Mouse (Mus musculus): ENCODE measurements around the gene Mpst.

Gene Mpst

DNA sequence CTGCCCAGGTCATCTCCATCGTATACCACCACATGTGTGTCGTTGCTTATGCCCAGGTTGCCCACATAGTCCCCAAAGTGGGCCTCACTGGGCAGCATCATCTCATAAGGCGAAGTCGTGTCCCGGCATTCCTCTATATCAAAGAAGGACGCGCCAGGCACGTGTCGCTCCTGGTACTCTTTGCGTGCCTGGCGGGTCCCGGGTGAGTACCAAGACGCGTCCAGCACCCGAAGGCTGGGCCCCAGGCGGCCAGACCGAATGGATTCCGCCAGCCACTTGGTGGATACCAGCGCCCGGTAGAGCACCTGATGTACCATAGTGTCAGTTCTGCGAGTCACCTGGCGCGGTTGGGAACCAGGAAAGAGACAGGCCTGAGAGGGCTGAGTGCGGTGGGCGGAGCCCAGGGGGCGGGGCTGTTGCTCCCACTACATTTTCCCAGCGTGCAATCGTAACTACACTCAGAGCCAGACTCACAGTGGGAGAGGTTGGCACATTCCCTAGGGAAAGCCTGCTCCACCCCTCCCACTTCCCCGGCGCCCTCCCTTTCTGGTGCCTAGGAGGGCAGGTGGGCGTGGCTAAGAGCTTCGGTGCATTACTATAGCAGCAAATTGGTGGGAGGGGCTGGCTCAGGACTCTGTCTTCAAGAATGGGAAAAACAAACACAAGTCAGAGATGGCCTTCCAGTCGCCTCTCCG is 552 bp upstream of the Mpst start, which contains the start of gene Tst:
Gene Tst (minus strand): TSS at position 391 of the 695 bp plus-strand sequence.
- peak; percentile 73 for DNase-seq

DNA sequence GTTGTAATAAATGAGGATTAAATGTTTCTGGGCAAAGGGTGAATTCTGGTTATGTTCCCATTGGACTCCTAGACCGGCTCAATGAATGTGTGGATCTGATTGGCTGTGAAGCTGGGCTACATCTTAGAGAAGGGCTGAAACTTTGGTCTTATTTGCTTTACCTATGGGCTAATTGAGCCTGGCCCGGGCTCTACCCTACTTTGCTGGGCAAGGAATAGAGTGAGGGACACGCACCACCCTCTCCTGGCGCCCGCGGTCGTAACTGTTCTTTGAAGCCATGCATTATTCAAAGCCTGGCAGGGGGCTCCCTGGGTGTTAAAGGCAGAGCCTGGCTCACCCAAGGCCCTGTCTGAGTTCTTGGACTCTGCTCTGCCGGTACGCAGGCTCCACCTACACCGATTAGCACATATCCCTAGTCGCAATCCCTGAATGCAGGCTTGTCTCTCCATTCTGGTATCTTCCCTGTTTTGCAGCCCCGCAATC is 3.4 kb downstream of the Mpst start:
- DNase-seq, result no peak

DNA sequence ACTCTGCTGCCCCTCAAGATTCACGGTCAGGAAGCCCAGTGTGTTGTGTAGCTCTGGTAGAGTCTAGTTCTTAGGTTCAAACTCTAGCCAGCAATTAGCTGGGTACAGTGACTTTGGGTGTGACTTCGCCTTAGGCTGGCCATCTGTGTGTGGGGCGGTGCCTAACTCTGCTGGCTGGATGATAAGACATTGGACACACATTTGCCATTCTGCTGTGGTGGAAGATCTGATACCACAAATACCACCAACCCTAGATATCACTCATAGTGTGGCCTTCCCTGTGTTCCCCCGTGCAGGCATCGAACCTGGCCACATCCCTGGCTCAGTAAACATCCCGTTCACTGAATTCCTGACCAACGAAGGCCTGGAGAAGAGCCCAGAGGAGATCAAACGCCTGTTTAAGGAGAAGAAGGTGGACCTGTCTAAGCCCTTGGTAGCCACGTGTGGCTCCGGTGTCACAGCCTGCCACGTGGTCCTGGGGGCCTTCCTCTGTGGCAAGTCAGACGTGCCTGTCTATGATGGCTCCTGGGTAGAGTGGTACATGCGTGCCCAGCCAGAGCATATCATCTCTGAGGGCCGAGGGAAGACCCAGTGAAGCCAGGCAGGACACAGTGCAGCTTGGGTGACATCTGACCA is 7.0 kb downstream of the Mpst start:
- no peak for DNase-seq

DNA sequence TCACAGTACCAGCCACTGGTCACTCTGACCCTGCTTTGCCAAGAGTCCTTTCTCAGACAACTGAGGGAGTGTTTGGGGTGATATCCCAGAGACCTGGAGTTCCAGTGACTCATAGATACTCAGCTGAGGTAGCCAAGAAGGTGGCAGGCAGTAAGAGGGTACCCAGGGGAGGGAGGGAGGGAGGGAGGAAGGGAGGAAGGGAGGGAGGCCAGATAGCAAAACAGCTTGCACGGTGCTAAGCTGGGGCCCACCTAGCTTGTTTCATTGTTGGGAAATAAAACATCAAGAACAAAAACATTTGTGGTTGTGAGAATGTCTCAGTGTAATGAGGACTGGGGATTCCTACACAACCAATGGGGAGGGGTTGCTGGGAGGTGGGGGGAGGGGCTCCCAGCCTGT is 7.5 kb downstream of the Mpst start:
- no peak for DNase-seq

DNA sequence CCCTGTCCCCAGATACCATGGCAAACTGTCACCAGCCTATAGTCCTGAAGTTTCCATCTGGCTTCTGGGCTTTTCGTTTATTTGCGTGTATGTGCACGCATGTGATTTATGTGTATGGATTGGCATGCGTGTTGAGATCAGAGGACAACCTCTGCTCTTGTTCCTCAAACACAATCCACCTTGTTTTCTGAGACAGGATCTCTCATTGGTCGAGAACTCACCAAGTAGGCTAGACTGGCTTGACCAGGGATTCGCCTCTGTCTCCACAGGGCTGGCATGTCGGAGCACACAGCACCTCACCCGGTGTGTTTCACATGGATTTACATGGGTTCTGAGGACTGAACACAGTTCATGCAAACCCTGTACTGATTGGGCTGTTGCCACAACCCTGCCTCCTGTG is 7.9 kb downstream of the Mpst start:
- DNase-seq, result no peak

DNA sequence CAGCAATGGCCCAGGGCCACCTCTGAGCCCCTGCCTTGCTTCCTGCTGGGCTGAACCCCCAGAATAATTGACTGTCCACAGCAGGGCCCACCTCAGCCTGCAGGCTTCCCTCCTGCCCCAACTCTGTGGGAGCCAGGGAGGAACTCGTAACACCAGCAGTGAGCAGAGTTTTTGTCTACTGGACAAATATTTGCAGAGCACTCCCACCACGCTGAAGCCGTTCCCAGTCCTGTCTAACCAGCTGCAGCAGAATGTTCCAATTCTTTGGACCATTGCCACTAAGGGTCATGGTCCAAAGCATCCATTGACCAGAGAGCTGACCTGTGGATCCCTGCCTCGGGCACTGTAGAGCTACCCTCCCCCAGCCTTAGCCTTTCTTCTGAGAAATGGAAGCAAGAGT is 10.7 kb downstream of the Mpst start:
- DNase-seq, result no peak

DNA sequence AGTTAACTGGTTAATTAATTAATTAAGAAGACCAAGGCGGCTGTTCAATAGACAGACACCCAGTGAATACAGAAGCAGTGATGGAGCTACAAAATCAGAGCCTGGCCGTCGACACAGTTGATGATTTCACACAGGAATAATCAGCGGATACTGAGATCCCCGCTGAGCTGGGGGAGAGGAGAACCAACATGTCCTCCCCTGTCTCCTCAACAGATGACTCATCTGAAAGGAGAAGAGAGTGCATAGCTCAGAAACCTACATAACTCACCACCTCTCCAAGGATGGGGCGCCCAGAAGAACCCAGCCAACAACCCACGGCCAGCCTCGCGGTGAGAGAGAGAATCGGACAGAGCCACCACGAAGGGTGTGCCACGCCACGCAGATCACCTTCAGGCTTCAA is 14.2 kb downstream of the Mpst start:
- no peak for DNase-seq

DNA sequence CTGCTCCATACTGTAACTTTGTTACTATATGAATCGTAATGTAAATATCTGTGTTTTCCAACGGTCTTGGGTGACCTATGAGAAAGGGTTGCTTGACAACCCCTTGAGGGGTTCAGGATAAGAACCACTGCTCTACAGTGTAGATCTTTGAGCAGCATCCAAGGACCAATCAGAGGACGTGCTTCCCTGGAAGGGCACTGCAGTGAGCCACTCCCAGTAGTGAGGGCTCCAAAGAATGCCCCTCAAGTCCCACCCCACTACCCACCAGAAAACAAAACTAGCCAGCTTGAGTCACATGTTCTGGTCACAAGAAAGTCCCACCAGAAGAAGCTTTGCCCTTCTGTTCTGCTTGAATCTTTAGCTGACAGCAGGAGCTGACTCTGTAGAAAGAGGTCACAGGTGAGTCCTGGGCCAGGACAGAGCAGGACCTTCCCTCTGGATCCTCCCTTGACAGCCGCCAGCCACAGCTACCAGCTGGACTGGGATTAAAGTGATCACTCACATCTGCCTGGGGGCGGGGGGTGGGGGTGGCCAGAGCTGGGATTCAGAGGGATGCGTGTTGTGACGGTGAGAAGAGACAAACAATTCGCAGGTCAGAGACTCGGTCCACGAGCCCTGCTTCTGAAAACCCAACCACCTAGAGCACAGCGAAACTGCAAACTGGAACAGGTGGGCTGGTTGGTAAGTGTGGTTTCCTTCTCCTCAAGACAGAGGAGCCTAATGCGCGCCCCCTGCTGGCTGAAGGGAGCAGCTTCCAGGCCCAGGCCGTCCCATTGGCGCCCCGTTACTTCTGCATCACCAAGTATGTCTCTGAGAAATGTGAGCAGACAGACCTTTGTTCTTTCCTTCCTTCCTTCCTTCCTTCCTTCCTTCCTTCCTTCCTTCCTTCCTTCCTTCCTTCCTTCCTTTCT is 16.1 kb downstream of the Mpst start:
- peak; percentile 90 for DNase-seq

DNA sequence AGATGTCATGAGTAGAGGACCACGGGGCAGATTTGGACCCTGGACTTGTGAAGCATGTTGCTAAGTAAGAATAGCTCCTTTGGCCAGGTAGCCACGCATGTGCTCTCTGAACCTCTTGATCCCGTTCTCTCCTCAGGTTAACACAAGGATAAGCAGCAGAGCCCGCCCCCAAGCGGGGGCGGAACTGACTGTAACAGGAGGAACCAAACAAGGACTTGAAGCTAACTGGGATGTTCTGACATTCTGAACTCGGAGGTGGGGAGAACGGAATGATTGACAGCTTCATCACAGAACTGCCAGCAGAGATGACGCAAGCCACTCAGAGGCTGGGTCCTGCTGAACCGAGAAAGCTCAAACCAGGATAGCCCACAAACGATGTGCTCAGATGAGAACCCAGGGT is 18.3 kb downstream of the Mpst start:
- no peak for DNase-seq

DNA sequence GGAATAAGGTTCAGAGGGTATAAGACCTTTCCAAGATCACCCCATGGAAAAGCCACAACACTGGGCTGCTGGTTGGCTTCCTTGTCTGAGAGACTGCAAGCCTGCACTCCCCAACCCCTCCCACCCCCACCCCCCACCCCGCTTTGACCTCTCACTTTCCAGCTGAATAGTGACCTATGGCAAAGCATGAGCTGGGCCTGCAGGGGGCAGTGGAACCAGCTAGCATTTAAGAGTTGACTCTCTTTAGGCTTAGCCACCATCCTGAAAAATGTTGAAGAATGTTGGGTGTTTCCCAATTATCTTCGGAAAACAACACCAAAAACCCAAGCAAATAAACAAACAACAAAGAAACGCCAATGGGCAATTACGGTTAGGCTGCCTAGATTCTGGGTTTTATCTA is 19.0 kb downstream of the Mpst start:
- DNase-seq, result no peak

DNA sequence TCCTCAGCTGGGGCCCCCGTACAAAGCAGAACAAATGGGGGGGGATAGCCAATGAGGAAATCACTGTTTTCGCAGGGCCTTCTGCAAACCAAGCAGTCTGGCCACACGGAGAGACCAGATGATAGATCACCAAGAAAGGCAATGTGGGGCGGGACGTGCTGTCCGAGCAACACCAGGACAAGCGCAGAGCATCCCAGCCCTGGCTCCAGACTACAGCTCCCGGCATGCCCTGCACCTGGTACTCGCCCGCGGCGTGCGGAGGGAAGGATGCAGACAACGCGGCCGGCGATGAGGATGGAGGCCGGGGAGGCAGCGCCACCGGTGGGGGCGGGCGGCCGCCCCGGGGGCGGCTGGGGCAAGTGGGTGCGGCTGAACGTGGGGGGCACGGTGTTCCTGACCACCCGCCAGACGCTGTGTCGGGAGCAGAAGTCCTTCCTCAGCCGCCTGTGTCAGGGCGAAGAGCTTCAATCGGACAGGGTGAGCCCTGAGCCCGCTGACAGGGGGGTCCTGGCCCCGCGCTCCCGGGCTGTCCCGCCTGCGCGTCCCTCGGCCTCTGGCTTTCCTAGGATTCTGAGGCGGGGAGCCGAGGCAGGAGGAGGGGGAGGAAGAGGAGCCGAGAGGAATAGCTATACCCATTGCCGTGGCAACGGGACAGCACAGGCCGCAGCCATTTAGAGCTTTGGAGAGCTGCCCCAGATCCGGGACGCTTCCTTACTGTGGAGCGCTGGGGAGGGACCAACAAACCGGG is 22.3 kb downstream of the Mpst start, which contains the start of gene Kctd17:
Gene Kctd17 (plus strand): TSS at position 174 of the 748 bp plus-strand sequence.
- peak; percentile 40 for DNase-seq

DNA sequence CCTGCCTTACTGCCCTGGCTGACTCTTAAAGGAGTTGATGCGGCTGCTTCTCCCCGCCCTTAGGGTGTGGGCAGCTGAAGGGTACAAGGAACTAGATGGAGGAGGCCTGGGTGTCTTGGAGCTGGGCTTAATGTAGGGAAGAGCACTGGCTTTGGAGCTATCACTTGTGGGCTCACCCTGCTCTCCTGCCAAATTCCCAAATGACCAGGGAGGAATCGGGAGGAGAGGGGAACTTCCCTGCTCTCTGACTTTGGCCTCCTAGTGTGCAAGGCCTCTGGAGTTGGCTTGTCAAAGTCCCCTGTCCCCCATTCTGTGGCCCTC is 22.9 kb downstream of the Mpst start:
- DNase-seq, result no peak

DNA sequence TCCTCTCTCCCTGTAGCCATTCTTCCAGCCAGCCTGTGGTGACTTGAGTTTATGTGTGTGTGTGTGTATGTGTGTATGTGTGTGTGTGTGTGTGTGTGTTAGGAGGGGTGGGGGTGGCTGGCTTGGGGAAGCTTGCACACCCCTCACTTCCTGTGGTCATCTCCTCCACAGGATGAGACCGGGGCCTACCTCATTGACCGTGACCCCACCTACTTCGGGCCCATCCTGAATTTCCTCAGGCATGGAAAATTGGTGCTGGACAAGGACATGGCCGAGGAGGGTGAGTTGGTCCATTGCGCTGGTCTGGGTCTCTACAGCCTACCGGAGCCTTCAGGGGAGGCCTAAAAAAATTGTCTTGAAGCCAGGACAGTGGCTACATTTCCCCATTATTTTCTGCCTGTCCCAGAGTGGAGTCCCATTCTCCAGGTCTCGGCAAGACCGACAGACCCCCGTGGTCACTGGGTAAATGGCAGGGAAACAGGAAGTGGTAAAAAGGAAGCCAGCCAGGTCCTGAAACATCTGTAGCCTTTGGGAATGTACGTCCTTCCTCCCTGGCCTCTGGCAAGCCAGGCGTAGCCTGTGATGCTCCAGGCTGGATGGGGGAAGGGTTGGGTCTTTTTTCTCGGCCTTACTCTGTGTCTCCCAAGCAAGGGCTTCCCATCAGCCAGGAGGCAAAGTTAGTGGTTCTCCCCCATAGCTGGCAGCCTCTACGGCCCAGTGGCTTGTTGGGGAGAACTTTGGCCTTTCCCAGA is 23.8 kb downstream of the Mpst start:
- no peak for DNase-seq

DNA sequence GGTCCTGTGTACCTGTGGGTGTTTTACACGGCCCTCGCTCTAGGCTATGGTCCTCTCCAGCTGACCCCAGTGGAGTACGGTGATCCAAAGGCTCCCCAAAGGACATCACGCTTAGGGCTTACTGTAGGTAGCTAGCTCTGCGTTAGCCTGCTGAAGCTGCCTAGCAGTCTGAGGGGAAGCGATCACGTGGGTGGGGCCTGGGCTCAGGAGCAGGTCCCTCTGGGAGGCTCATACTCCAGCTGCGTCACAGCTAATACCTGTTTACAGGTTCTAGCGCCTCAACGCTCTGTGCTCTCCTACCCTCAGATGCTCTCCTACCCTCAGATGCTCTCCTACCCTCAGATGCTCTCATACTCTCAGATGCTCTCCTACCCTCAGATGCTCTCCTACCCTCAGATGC is 24.7 kb downstream of the Mpst start:
- no peak for DNase-seq

DNA sequence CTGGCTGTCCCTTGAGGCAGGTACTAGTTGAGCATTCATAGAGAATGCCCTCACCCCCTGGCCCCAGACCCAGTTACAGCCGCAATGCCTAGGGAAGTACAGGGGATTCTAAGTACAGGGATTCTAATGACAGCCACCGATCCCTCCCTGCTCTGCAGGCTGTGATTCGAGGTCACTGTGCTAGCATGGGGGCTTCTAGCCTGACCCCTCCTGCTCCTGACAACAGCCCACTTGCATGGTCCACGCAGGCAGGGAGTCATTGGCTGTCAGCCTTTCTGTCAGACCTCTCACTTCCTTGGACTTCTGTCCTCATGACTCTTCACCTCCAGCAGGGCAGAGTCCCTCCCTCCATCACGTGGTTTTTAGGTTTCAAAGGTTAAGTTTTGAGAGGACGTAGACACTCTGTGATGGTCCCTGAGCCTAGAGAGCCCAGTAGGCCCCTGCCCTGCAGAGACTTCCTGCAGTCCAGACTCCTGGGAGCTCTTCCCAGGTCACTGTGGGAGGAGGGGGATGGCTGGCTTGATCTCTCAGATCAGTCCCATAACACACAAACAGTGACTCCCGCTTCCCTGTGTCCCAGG is 25.4 kb downstream of the Mpst start:
- no peak for DNase-seq

DNA sequence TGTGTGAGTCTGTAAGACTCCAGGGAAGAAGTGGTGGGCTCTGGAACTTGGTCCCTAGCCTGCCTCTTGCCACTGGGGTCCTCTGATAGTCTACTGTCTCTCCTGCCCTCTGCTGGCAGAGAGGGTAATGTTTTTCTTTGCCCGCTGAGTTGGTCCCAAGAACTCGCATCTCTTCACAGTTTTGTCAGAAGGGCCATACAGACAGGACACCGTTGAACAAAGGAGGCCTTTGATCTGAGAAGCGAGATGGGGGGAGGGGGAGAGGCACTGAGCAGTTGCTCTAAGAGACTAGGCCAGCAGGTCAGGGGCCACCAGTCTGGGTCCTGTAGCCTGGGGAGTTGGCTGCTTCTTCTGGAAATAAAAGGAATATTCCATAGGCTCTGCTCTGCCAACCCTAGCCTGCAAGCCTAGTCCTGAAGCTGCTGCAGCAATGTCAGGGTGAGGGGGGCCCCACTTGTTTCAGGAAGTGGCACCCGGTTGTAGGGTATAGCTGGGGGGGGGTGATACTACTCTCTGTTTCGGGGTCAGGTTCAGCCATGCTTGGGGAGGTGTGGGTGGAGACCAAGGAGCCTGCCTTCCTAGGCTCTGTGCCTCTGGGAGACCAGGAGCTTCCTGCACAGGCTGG is 28.8 kb downstream of the Mpst start:
- peak; percentile 58 for DNase-seq

DNA sequence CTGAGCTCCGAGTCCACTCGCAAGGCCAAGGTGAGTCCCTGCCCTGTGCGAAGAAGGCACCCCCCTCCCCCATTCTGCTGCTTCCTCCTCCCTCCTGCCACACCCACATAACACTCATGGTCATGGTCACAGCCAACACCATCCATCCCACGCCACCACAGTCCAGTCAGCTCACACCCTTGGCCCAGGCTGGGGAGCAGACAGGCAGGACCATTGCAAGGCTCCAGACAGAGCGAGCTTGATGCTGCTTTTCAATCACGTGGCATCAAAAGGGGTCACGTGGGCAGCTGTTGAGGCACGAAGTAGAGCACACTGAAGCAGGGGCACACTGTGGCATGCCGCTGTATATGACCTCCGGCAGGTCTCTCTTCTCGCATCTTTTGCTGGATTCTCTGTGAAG is 29.5 kb downstream of the Mpst start:
- DNase-seq, result no peak

DNA sequence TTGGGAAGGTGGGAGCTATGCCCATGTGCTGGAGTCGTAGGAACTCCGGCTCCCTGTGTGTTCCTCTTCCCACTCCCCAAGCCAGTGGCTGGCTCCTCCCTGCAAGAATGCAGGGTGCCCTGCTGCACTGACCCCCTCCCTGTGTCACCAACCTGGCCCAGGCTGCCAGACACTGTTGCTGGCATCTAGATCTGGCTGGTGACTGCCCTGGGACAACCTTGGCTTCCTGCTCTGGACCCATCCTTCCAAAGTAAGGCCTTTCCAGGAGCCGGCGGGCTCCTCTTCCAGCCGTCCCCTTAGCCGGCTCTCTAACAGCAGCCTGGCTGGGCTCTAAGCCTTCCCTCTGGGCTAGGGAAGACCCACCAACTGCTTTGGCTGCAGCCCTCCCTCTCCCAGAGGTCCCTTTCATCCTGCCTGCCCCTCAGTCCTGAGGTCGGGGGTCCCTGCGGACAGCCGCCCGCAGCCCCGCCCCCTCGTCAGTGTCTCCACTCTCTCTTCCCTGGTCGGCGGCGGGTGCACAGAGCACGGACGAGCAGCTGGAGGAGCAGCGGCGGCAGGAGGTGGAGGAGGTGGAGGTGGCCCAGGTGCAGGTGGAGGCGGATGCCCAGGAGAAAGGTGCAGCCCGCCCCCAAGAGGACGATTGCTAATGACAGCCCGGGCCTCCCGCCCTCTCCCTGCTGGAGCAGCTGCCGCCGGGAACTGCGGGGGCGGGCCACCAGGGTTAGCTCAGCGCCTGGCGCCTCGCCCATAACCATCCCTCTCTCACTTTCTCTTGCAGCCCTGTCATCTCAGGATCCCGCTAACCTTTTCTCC is 30.4 kb downstream of the Mpst start:
- no peak for DNase-seq

DNA sequence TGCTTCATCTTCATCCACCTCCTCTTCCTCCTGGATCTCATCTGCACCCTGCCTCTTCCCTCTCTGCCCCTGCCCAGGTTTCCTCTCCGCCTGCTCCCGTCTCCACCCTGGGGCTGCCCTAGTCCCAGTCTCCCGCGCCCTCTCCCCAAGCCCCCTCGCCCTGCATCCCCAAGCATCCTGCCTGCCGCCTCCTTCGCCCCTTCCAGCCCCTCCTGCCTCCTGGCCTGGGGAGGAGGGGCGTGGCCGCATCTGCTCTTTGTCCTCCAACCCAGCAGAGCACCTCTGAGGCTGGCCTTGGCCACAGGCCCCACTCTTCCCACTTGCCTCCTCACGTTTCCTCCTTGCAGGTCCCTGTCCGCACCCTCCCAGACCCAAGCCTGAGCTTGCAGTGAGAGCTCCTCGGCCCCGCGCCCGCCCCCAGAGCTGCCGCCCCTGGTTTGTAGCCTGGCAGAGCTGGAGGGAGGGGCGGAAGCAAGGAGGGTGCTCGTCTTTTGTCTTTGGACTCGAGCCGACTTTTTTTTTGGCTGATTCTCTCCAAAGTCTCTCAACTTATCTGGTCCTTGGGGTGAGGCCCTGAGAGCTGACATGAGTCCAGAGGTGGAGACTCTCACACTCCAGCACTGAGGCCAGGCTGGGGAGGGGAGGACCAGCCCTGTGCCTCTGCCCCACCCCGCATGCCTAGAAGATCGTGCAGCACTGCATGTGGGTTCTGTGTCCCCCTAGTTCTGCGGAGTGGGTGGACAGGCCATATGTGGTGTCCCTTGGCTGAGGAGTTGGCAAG is 31.2 kb downstream of the Mpst start:
- no peak for DNase-seq

DNA sequence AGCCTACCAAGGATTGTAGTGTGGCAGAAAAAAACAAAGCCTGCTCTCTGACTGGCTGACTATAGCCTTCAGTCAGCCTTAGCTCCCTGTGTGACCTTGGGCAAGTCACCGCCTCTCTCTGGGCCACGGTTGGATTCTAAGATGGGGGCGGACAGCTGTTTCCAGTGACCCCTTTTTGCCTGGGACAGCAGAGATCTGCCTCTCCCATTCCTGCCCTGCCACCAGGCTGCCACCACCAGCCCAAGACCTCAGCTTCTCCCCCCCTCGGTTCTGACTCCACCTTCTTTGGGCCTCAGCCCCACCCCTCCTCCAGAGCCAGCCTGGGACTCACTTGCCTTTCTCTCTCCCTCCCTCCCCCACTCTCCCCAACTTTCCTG is 31.8 kb downstream of the Mpst start:
- DNase-seq, result no peak

All from thymus, postnatal 25 days (tissue).